Mouse (Mus musculus) C2C12 (cell line): Measurements from ENCODE around the gene Slc22a22. TPM values are rescaled to one million over a fixed set of nuclear protein-coding genes. Genes with fewer than 3 reads are reported as not detected.
"Not testable (repeated sequence)": the region's sequence is repeated elsewhere in the genome, so short reads cannot be mapped to it uniquely, and the experiment has no call there.

Source experiments
- H3K27me3 ChIP-seq: one replicate; pipeline ENCODE4 v1.6.1; 2011; ENCODE audit not compliant: control insufficient read depth, insufficient read depth, insufficient read length
- H3K36me3 ChIP-seq: one replicate; pipeline ENCODE4 v1.6.1; 2011; ENCODE audit not compliant: control insufficient read depth, insufficient read depth
- H3K4me3 ChIP-seq: one replicate; pipeline ENCODE4 v1.5.1; 2011; ENCODE audit warnings: mild to moderate bottlenecking, control low read depth; ENCODE audit not compliant: poor library complexity, insufficient read depth, severe bottlenecking
- H3K79me2 ChIP-seq: one replicate; pipeline ENCODE4 v1.6.1; 2011; ENCODE audit not compliant: control insufficient read depth, insufficient read depth
- H3K79me3 ChIP-seq: one replicate; pipeline ENCODE4 v1.6.1; 2011; ENCODE audit warnings: low read depth, control low read depth
- H3ac ChIP-seq: one replicate; pipeline ENCODE3; 2011; ENCODE audit warnings: low read depth; ENCODE audit not compliant: control insufficient read depth, insufficient read length
- CEBPB ChIP-seq: IDR thresholded peaks from one replicate; pipeline ENCODE4 v1.6.1; 2011; ENCODE audit warnings: low read depth, mild to moderate bottlenecking, control low read depth, moderate library complexity
- CTCF ChIP-seq: IDR thresholded peaks from one replicate; pipeline ENCODE4 v1.5.1; 2011; ENCODE audit not compliant: control insufficient read depth, insufficient read depth, insufficient read length
- FOSL1 ChIP-seq: IDR thresholded peaks from one replicate; pipeline ENCODE4 v1.8.0; 2011; ENCODE audit warnings: mild to moderate bottlenecking, low read length; ENCODE audit not compliant: poor library complexity, insufficient read depth, severe bottlenecking
- MAX ChIP-seq: IDR thresholded peaks from one replicate; pipeline ENCODE4 v1.6.1; 2011; ENCODE audit warnings: mild to moderate bottlenecking, control low read depth
- MYOD1 ChIP-seq: IDR thresholded peaks from one replicate; pipeline ENCODE4 v1.6.1; 2011; ENCODE audit warnings: low read depth; ENCODE audit not compliant: control insufficient read depth, insufficient read length
- MYOG ChIP-seq: IDR thresholded peaks from one replicate; pipeline ENCODE4 v1.6.1; 2011; ENCODE audit not compliant: control insufficient read depth, insufficient read length; ENCODE audit errors: extremely low read depth
- USF1 ChIP-seq: IDR thresholded peaks from one replicate; pipeline ENCODE4 v1.6.1; 2011; ENCODE audit warnings: low read depth, mild to moderate bottlenecking, control low read depth, moderate library complexity
- polyA plus RNA-seq: library from polyadenylated mRNA; unstranded; fragments of >200 nt; fragmentation: generic; extraction: Trizol; gene quantifications from one replicate; pipeline ENCODE4 v1.2.1, GENCODE M21; 2012; ENCODE audit warnings: missing spikeins

Slc22a22 gene
- polyA plus RNA-seq, 1 experiment: not detected

DNA sequence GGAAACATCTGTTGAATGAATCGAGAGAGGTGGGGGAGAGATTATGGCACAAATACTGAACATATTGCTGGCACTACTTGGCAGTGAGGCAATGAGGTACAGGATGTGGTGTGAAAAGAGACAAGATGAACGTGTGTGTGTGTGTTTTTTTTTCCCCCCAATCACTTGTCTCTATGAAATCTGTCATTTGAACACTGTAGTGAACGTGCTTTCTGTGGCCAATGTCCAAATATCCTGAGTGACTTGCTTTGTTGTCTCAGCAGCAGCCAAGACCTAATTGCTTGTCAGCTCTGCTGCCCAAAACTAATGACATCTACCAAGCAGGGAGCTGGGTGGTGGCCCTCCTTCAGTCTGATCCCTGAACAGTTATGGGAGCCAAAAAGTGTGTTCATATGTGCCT is 136.9 kb downstream of the Slc22a22 start:
- H3K4me3 ChIP-seq: no peak overlapping the region
- H3K79me3 ChIP-seq: no peaks in the 10 kb centered on the region
- H3K79me2 ChIP-seq: no peaks in the 10 kb centered on the region
- no peak for TF ChIP-seq FOSL1
- no peak for TF ChIP-seq CTCF
- TF ChIP-seq MYOG: no peak
- TF ChIP-seq CEBPB: no peak
- TF ChIP-seq USF1: no peak
- no peak for TF ChIP-seq MYOD1
- no peak for TF ChIP-seq MAX
- no peaks in the 10 kb centered on the region for H3K27me3 ChIP-seq
- no peak overlapping the region for H3ac ChIP-seq
- H3K36me3 ChIP-seq: no peaks in the 10 kb centered on the region

DNA sequence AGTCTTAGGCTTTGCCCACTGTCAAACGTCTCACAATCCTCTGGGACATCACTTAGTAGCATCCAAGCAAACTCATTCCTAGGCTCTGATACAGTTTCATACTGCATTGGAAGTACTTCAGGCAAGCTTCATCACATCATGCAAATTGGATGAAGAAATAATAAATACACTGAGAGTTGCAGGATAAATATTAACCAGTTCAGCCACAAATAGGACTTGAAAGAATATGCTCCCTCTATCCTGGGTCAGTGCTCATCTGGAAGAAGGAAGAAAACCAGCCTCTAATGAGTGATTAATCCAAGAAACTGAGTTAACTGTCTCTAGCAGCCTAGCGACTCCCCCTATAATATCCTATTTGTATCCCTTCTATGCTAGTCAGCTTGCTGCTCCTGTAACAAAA is 146.1 kb downstream of the Slc22a22 start:
- TF ChIP-seq MYOG: no peak
- no peak for TF ChIP-seq CTCF
- no peak for TF ChIP-seq USF1
- TF ChIP-seq MYOD1: no peak
- no peak for TF ChIP-seq CEBPB
- H3K27me3 ChIP-seq: no peaks in the 10 kb centered on the region
- H3K36me3 ChIP-seq: no peaks in the 10 kb centered on the region
- H3ac ChIP-seq: no peak overlapping the region
- H3K79me2 ChIP-seq: no peaks in the 10 kb centered on the region
- H3K79me3 ChIP-seq: no peaks in the 10 kb centered on the region
- no peak overlapping the region for H3K4me3 ChIP-seq

DNA sequence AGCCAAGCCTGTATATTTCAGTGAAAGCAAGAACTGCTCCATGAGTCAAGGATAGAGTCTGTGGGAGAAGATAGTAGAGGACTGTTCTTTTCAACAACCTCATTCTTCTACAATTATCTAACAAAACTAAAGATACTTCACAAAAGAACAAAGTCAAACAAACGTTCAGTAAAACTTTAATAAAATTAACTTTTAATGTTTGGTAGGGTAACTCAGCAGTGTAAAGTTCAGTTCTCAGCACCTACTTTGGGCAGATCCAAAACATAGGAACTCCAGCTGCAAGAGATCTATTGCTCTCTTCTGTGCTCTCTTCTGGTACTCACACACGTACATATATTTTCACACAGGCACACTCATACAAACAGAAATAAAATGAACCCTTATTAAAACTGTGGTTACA is 159.4 kb downstream of the Slc22a22 start:
- no peak for TF ChIP-seq CTCF
- no peak for TF ChIP-seq MYOG
- TF ChIP-seq MYOD1: no peak
- TF ChIP-seq CEBPB: no peak
- TF ChIP-seq FOSL1: no peak
- H3K4me3 ChIP-seq: no peak overlapping the region
- no peak overlapping the region for H3ac ChIP-seq
- no peaks in the 10 kb centered on the region for H3K27me3 ChIP-seq
- H3K79me2 ChIP-seq: no peaks in the 10 kb centered on the region
- H3K79me3 ChIP-seq: no peaks in the 10 kb centered on the region
- H3K36me3 ChIP-seq: no peaks in the 10 kb centered on the region

DNA sequence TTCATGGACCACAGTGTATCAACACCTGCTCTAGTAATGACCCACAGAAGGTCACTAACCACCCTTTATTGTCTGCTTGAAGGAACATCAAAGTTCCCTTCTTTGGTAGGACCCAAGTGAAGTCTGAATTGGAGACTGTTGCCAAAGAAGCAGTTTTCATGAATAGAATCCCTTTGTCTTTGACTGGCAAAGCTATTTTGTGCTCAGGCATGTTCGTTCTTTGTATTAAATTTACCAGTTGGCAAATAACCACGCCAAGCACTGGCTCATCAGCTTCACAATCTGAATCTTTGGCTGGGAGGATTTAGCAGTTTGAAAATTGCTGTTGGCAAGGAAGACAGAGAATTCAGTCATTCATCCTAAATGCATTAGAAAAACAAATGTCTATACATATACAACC is 160.9 kb downstream of the Slc22a22 start:
- no peak overlapping the region for H3ac ChIP-seq
- TF ChIP-seq USF1 (no peak), MAX (no peak), FOSL1 (no peak), MYOG (no peak)
- no peaks in the 10 kb centered on the region for H3K79me2 ChIP-seq
- no peaks in the 10 kb centered on the region for H3K36me3 ChIP-seq
- H3K27me3 ChIP-seq: no peaks in the 10 kb centered on the region
- no peak overlapping the region for H3K4me3 ChIP-seq
- H3K79me3 ChIP-seq: no peaks in the 10 kb centered on the region

DNA sequence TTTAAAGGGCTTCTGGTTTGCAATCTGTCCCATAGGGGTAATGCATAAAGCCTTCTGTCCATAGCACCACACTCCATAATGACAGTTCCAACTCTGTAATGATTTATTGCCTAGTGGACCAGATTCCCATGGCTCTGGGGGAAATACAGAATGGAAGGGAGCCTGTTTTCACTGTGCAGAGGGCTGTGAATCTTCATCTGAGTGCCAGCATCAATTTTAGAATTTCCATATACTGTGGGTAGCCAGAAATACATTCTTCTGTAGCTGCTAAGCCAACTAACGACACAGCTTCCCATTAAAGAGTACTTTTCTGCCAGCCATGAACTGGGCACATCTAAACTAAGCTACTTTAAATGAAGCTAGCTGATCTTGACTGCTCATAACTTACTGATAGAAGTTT is 174.7 kb downstream of the Slc22a22 start:
- H3ac ChIP-seq: no peak overlapping the region
- H3K36me3 ChIP-seq: no peaks in the 10 kb centered on the region
- no peak overlapping the region for H3K4me3 ChIP-seq
- no peaks in the 10 kb centered on the region for H3K27me3 ChIP-seq
- no peaks in the 10 kb centered on the region for H3K79me2 ChIP-seq
- TF ChIP-seq USF1 (no peak), MYOD1 (no peak)
- H3K79me3 ChIP-seq: no peaks in the 10 kb centered on the region

DNA sequence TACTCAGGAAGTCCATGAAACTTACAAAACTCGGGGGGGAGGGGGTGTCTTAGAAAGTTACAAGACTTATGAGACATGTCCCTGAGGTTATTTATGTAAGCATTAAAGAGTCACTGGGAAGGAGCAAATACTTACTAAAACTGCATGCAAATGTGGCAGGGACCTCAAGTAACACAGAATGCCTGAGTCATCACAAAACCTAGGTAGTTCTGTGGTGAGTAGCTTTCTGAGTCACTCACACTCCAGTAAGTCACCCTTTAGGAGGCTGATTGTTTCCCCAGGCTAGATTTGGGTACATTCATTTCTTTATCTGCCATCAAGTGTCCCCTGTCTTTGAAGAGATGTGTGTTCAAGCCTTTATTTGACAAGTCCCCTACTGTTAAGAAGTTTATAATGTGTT is 198.9 kb downstream of the Slc22a22 start:
- TF ChIP-seq FOSL1 (peak; percentile 7), MYOG (no peak)
- Histone ChIP-seq H3ac (no peak overlapping the region), H3K27me3 (no peaks in the 10 kb centered on the region), H3K79me3 (no peaks in the 10 kb centered on the region), H3K36me3 (no peaks in the 10 kb centered on the region), H3K79me2 (no peaks in the 10 kb centered on the region), H3K4me3 (no peak overlapping the region)

DNA sequence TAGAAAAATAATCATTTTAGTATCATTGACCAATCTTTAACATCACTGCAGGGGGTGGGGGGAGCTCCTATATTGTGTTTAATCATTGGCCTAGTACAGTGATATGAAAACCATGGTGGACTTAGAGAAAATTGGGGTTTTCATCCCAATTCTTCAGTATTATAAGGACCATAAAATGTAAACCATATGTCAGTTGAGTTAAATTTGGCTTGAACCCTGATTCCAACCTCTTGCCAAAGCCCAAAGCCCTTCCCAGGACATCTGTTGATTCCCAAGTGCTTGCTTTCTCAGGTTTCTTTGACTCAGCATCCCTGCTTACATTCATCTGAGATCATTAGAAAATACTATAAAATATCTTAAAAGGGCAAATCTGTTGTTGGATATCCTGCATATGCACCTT is 201.0 kb downstream of the Slc22a22 start:
- H3K4me3 ChIP-seq: no peak overlapping the region
- no peaks in the 10 kb centered on the region for H3K36me3 ChIP-seq
- no peaks in the 10 kb centered on the region for H3K27me3 ChIP-seq
- no peak for TF ChIP-seq MYOG
- no peak for TF ChIP-seq USF1
- no peak for TF ChIP-seq CEBPB
- no peak for TF ChIP-seq CTCF
- no peak for TF ChIP-seq MAX
- TF ChIP-seq FOSL1: no peak
- no peak for TF ChIP-seq MYOD1
- H3ac ChIP-seq: no peak overlapping the region
- no peaks in the 10 kb centered on the region for H3K79me3 ChIP-seq
- no peaks in the 10 kb centered on the region for H3K79me2 ChIP-seq

DNA sequence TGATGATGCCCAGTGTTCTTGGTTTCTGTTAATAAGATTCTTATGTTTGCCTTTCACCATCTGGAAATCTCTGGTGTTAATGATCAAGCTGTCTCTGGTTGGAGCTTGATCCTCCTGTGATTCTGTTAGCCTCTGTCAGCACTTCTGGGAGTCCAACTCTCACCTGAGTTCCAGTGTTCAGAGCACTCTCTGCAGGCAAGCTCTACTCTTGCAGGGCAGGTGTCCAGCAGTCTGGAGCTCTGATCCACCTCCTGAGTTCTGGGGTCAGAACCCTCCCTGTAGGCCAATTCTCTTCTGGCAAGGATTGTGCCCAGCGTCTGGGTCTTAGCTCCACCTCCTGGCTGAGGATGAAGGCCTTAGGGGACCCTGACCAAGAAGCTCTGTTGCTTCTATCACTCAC is 237.4 kb downstream of the Slc22a22 start:
- H3K79me3 ChIP-seq, H3K27me3 ChIP-seq, H3K4me3 ChIP-seq, H3ac ChIP-seq, H3K79me2 ChIP-seq, H3K36me3 ChIP-seq: not testable (repeated sequence)
